Mouse (Mus musculus): ENCODE data around the gene Tgfbr3.

- TF ChIP-seq CTCF (conservative IDR thresholded peaks at IDR 0.05; ENCODE audit: insufficient read depth, insufficient read length, low read depth, low read length), result no peak
- no peak for TF ChIP-seq POLR2A (IDR thresholded peaks at IDR 0.05; ENCODE audit: low read depth, low read length)
Observed at GRCm38 (mm10) chr5:107176796-107177195, 112.6 kb downstream of the Tgfbr3 start.

Measured in kidney, adult 2 months (tissue).